Mouse (Mus musculus): ENCODE measurements around the gene Lpin3.

DNA sequence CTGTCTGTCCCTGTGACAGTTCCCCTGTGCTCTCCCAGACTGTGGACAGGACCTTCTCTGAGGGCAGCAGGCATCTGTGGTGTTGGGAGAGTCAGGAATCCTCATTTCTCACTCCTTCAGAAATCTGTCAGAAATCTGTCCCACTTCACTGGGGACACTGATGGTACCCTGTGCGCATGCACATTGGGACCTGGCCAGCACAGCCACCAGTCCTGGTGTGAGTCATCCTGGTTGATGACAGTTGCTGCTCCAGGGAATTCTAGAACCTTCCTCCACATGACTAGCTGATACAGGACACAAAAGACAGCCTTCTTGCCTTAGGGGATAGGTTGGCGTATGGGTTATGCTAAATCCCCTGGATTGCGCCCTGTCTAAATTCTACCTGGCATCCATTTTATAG lies 36.8 kb downstream of the Lpin3 start:
- TF ChIP-seq CTCF (IDR thresholded peaks at IDR 0.05; ENCODE audit: insufficient read depth, low read length), result no peak
- no peak for TF ChIP-seq POLR2A (IDR thresholded peaks at IDR 0.05; ENCODE audit: borderline replicate concordance, extremely low read depth, low read depth, low read length)
